Mouse (Mus musculus): ENCODE results near the gene Gm17455. TPM values are rescaled to one million over a fixed set of nuclear protein-coding genes. Genes with fewer than 3 reads are reported as not detected.

Gm17455 gene
- polyA plus RNA-seq (2012) = not detected in 2 replicates

DNA sequence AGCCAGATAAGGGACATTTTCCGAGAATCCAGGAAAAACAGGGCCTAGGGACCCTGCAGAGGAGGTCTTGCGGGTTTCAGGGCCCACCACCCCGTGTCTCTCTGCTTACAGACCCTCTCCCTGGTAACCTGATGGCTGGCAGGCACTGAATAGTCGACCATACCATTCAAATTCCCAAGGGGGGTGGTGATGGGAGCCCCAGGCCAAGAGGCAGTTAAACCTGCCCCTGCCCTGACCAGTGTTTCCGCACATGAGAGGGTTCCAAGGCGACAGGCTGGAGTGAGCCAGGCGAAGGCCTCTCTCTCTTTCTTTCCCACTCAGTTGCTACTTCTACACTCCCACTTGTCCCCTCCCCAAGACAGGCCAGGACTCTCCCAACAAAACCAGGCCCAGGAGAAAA is at the start of gene Gm17455:
TSS of gene Gm17455 (plus strand) at position 278 of the 400 bp plus-strand sequence.
- TF ChIP-seq GATA1 (IDR thresholded peaks at IDR 0.05; ENCODE audit: low read length) = no peak

DNA sequence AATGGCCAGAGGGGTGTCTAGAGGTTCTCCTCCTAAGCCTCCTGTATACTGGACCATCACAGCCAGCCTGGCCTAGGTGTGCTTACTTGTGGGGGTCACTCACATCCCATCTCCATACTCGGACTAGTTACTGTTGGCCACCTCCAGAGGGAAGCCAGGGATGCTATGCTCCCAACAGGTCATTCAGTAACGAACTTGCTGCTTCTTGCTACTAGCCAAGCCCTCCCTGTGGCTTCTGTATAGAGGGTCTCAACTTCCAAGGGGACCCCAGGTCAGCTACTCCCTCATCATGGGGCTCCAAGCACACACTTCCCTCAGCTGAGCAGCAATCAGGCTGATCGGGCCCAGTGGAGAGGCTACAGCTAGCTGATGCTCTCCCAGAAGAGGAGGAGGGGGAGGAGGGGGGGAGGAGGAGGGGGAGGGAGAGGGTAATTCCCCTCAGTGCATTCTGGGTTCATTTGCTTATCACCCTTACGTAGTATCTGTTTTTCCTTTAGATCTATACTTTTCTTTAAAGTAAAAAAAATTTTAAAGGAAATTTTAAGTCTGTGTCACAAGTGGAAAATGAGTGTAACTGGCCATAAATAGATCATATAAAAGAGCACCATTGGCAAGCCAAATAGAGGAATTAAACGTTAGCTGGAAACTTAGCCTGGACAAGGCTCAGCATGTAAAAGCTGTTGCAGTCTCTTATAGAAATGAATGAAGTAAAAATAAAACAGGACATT is 49.3 kb upstream of the Gm17455 start:
- TF ChIP-seq GATA1 (IDR thresholded peaks at IDR 0.05; ENCODE audit: low read length) = no peak

DNA sequence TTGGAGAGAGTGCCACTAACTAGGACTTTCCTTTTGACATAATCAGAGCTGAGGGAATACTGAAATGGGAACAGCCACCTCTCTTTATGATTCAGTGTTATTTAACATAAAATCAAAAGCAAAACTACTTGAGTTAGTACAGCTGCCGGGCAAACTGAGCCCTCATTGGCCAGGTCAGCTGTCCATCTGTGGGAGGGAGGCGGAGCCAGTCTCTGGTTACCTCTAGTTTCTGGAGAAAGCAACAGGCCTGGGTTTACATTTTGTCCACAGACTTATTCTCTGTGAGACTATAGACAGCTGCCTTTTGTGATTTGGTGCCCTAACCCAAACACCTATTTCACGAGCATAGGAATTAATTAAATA is 48.7 kb upstream of the Gm17455 start:
- TF ChIP-seq GATA1 (IDR thresholded peaks at IDR 0.05; ENCODE audit: low read length) = no peak

DNA sequence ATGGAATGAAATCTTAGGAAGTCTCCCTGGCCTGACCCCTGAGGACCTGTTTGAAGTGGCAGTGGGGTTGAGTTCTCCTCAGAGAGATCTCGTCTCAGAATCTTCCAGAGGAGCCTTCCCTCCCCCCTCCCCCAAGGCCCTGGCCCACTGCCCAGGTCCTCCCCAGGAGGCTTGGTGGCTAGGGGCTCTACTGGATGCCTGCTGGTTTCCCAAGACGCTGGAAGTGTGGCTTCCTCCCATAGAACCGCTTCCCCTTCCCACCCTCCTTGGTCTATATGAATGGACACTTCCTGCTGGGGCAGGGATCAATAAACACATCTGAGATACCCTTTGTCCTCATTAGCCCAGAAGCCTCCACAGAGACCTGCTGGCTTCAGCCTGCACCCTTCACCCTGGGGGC is 48.3 kb upstream of the Gm17455 start:
- TF ChIP-seq GATA1 (IDR thresholded peaks at IDR 0.05; ENCODE audit: low read length) = no peak

DNA sequence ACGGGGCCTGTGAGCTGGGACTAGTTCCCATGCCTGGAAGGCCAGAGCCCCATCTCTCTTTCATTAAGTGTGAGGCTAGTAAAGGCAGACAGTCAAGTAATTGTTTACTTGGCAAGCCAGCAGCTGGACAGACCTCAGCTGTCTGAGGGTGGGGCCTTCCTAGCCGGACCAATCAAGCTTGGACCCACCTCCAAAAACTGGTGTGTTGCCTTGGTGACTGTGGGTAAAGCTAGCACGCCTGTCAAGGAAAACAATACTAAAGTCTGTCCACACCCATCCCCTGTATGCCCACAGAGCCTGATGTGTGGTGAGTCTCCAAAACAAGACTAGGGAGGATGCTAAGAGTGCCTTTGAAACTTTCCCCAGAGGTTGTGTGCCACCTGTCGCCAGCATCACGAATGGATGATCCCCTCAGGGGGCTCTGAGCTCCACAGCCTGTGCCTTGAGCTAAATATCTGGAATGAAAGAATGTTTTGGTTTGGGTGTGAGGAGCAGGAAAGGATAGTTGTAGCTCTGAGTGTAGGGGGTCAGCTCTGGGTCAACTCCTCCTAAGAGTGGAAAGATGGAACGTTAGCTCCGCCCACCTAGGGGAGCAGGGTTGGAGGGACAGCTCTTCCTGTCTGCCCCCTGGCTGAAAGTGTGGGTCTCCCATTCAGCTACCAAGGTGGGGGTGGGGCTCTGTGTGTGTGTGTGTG is 47.6 kb upstream of the Gm17455 start:
- TF ChIP-seq GATA1 (IDR thresholded peaks at IDR 0.05; ENCODE audit: low read length) = no peak

DNA sequence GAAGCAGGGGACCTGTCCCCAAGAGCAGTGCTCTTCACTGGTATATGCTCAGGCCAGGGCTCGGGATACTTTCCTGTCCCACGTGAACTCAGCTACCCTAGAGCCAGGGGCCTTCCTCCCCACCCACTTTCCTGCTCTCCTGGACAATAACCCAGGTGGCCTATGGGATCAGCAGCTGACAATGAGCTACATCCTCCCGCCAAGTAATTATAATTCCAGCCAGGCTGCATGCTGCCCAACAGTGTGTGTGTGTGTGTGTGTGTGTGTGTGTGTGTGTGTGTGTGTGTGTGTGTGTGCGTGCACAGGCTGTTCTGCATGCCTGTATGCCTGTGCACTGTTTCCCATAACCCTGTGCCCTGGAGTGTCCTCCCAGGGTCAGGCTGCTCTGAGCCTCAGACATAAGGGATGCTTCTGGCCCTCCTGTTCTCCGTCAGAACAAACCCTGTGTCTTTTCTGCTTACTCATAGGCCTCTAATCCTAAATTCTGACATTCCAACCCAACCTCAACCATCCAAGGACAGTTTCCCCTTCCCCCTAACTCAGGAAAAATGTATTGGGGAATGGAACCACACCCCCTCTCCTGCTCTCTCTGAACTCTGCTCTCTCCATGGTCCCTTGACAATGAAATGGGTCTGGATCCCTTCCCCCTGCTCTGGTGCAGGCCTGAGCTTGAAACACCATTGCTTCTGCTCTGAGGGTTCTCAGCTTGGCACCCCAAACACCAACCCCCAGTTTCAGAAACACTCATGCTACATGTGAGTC is 46.1 kb upstream of the Gm17455 start:
- no peak for TF ChIP-seq GATA1 (IDR thresholded peaks at IDR 0.05; ENCODE audit: low read length)

DNA sequence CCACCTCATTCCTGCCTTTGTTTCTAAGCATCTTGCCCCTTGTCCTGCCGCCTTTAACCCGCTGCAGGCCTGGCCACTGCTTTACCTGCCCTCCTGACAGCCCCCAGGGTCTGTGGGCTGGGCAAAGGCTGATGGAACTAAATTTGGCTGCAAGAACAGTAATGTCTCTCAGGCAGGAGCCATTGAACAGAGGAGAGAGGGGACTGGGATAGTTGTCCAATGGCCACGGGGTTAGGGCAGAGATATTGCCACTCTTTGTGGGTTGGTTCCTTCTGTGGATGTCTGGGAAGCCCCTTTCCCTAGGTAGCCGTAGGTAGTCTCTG is 45.6 kb upstream of the Gm17455 start:
- no peak for TF ChIP-seq GATA1 (IDR thresholded peaks at IDR 0.05; ENCODE audit: low read length)

DNA sequence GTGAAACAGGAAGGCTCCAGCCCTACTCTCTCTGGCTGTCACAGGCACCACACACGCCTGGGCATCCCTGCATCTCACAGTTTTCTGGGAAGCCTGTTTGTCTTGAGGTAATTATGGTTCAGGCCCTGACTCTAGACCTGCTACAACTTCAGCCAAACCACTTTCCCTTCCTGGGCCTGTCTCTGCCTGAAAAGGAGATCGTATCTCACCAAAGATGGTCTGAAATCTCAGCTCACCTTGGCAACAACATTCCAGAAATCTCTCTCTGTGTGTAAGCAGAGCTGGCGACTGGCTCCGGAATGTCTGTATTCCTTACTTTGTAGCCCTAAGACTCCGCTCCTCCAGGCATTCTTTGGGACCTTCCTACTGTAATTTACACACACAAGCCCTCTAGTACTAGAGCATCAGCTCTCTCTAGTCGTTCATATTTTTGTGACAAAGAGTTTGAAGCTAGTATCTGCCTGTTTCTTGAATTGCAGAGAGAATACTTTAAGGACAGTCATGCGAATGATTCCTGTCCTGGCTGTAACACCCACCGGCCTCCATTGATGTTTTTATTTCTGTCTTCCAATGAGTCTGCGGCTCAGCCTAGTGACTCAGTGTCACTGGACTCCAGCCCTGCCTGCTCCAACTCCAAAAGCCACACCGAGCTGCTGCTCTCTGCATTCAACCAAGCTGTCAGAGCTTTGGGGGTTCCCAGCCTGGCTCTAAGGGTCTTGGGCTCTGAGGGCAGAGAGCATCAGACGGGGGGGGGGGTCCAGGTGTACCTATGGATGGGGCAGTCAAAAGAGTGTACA is 44.4 kb upstream of the Gm17455 start:
- no peak for TF ChIP-seq GATA1 (IDR thresholded peaks at IDR 0.05; ENCODE audit: low read length)

DNA sequence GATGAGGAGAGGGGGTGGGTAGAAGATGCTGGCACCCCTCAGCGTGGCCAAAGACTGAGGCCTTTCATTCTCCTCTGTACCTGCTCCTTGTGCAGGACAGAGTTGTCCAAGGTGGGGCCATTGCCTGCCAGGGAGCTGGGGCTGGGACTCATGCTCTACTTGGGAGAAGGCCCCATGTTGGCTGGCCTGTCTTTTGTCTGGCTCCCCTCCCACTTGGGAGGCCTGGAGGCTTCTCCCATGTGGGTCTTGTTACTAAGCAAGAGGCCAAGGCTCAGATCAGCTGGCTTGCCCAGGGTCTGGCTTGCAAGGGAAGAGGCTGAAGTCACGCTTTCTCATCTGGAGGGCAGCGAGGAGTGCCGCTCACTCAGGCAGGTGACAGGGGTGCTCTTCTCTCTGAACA is 42.1 kb upstream of the Gm17455 start:
- no peak for TF ChIP-seq GATA1 (IDR thresholded peaks at IDR 0.05; ENCODE audit: low read length)

DNA sequence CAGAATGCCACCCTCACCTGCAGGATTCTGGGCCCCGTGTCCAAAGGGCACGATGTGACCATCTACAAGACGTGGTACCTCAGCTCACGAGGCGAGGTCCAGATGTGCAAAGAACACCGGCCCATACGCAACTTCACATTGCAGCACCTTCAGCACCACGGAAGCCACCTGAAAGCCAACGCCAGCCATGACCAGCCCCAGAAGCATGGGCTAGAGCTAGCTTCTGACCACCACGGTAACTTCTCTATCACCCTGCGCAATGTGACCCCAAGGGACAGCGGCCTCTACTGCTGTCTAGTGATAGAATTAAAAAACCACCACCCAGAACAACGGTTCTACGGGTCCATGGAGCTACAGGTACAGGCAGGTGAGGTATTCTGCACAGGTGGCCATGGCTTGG is 41.6 kb upstream of the Gm17455 start:
- no peak for TF ChIP-seq GATA1 (IDR thresholded peaks at IDR 0.05; ENCODE audit: low read length)

DNA sequence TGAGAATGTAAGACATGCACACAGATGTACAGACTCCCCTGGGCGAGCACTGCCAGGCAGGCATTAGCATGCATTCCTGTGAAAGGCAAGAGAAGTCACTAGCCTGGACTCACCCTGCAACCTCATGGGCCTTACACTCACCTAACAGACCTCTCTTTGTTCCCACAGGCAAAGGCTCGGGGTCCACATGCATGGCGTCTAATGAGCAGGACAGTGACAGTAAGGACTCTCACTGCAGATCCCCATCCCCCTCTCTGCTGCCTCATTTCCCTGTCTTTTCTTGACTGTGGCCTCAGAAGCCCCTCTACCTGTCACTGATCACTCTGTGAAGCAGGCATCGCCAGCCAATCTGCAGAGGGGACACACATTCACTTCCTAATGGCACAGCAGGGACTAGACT is 40.8 kb upstream of the Gm17455 start:
- TF ChIP-seq GATA1 (IDR thresholded peaks at IDR 0.05; ENCODE audit: low read length) = no peak

DNA sequence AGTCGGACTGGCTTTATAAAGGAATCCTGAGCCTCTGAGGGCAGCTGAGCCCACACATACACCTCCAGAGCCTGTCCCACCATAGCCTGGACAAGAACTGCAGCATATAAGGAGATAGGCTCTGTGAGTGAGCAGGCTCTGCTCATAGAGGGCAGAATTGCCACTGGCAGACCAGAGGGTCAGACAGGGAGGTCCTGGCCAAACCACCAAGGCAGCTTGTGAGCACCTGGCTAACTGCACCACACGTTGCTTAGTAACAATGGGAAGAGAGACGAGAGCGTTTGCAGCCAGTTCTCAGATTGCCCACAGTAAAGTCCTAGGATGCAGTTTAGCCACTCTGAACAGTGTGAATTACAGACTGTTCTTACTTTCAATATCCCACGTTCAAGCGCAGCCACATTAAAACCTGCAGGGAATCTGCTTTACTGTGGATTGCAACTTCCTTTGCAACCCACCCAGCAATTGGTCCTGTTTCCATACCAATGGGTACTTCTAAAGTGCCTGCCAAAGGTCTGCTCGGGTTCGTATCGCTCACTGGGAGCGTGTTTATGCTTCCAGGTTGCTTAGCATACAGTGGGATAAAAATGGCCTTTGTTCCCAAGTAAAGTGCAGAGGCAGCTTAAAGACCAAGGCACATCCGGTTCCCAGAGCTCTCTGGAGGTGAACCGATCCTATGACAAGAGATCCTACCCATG is 37.8 kb upstream of the Gm17455 start:
- no peak for TF ChIP-seq GATA1 (IDR thresholded peaks at IDR 0.05; ENCODE audit: low read length)

DNA sequence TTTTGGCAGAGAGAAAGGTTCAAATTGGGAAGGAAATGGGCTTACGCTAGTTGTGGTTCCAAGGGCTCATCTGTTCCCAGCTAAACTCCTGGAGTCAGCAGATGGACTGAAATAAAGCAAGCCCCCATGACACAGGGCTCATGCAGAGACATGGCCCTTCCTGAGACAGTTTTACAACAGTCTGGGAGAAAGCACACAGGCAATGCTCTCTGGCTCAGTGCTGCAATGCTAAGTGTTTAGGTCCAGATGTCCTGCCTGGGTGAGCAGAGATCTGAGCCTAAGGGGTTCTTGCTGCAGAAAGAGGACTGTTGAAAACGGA is 37.3 kb upstream of the Gm17455 start:
- no peak for TF ChIP-seq GATA1 (IDR thresholded peaks at IDR 0.05; ENCODE audit: low read length)

DNA sequence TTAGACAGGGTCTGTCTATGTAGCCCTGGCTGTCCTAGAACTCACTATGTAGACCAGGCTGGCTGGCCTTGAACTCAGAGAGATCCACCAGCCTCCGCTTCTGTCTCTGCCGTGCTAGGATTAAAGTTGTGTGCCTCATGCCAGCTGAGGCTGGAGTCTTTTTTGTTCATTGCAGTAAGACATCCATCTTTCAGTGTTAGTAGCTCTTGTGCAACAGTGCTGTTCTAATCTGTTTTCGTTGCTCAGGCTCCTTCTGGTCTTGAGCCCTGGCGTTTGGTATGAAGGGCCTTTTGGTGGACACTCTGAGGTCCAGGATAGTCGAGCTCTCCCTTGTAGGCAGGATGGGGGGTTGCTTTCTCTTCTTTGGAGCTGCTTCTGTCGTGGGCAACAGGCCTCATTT is 36.1 kb upstream of the Gm17455 start:
- TF ChIP-seq GATA1 (IDR thresholded peaks at IDR 0.05; ENCODE audit: low read length) = no peak

DNA sequence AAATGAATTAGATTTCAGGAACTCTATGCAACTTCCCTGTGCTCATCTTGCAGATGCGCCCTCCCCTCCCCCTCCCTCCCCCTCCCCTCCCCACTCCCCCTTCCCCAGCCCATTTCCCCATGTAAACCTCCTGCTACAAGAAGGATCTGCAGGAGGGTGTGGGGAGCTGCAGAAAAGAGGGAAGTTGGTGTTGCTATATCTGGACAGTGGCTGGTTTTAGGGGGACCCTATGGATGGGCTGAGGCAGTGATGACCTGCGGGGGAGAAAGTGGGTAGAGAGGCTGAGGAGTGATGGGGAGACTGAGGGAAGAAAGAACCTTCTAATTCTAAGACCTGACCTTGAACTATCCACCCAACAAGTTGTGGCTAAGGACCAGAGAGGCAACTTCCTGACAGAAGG is 32.4 kb upstream of the Gm17455 start:
- no peak for TF ChIP-seq GATA1 (IDR thresholded peaks at IDR 0.05; ENCODE audit: low read length)

All from G1E-ER4 (cell line).